Comparison of ENCODE assay signal across 9 mouse cellular contexts in the genomic region with DNA sequence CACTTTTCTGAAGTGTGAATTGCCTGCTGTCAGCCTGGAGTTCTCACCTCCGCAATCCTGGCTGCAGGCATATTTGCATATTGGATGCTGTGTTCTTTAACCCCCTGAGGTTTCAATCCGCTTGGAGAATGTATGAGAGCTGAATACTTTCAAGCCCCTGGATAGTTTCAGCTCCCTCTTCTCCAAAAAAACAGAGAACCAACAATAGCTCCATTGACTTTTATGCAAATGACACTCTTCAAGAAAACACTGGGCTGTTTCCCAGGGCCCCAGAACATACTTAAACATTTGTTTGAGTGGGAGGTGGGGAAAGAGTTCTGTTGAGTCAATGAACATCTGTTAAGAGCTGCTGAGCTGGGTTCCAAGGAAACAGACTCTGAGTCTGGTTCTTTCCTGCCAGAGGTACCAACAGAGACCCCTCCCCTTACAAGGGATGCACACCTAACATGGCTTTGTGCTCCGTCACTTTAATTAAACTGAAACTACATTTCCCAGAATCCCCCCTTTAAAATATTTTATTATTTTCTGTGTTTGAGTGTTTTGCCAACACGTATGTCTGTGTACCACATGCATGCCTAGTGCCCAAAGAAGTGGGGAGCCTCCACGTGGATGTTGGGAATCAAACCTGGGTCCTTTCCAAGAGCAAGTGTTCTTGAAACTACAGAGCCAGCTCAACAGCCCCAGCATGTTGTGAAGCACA. TPM values are rescaled to one million over a fixed set of nuclear protein-coding genes. Genes with fewer than 3 reads are reported as not detected.
DNase-seq lines count a peak whose midpoint lies in the region; ATAC-seq and TF ChIP-seq lines count a peak whose summit lies in the region.
"Had no signal": no experiment of that assay in that cellular context is flagged by ENCODE, and none has a peak within 500 bp of the region (broad histone marks: within the 10 kb centered on the region; RNA-seq: fewer than 3 reads in every experiment).

No protein-coding gene starts in this region.

- peaks cover 9% of the 10 kb centered on the region for H3K36me3 ChIP-seq in forebrain, embryonic 10.5 days (replicated peaks)
- no peaks in the 10 kb centered on the region for H3K36me3 ChIP-seq in midbrain, postnatal 0 days (ENCODE audit: insufficient read depth, low read length)

- intact Hi-C loops in heart, postnatal 25 days (cut with DNase I) = no loop called here

- peak; percentile 62 for ATAC-seq in midbrain, postnatal 0 days (ENCODE audit: low FRiP score)
- ATAC-seq in megakaryocyte-erythroid progenitor cell, adult 5-6 weeks (replicated peaks; ENCODE audit: low FRiP score, low TSS enrichment, poor library complexity, severe bottlenecking) = no peak
- no peak for ATAC-seq in erythroid progenitor cell, adult 5-6 weeks (replicated peaks; ENCODE audit: low FRiP score, poor library complexity, severe bottlenecking)

- H3K4me1 ChIP-seq in forebrain, embryonic 10.5 days = peaks cover 31% of the 10 kb centered on the region
- H3K4me1 ChIP-seq in midbrain, postnatal 0 days (ENCODE audit: insufficient read depth, low read length) = no peaks in the 10 kb centered on the region; the same call in 1 of the 2 replicates

- H3K9ac ChIP-seq in midbrain, postnatal 0 days (replicated peaks; ENCODE audit: low read length, poor library complexity, severe bottlenecking) = 0 out of 2 replicates have a peak overlapping the region, but pooled peaks have one; percentile 13
- H3K9ac ChIP-seq: lung, embryonic 14.5 days had no signal

- WGBS in forebrain, embryonic 10.5 days = 39% methylated on average over 5 of the region's 5 CpGs
- WGBS in midbrain, postnatal 0 days = 38% methylated on average over 5 of the region's 5 CpGs

- no peak overlapping the region for H3K4me2 ChIP-seq in midbrain, postnatal 0 days (ENCODE audit: low read depth, low read length, poor library complexity, severe bottlenecking)
- H3K4me2 ChIP-seq: lung, embryonic 14.5 days had no signal

- H3K4me3 ChIP-seq in forebrain, embryonic 10.5 days = no peak overlapping the region
- no peak overlapping the region for H3K4me3 ChIP-seq in layer of hippocampus, adult 2 months
- H3K4me3 ChIP-seq in midbrain, postnatal 0 days (ENCODE audit: low read depth, low read length) = no peak overlapping the region

- no peak for TF ChIP-seq CTCF in layer of hippocampus, adult 2 months (conservative IDR thresholded peaks at IDR 0.05)
- no peak for TF ChIP-seq CTCF in midbrain, postnatal 0 days (IDR thresholded peaks at IDR 0.05)

- peak overlapping the region; percentile 78 for H3K27ac ChIP-seq in forebrain, embryonic 10.5 days
- peak overlapping the region; percentile 74 for H3K27ac ChIP-seq in layer of hippocampus, adult 2 months
- H3K27ac ChIP-seq in midbrain, postnatal 0 days (ENCODE audit: low read depth, low read length) = peak overlapping the region; percentile 47

- H3K9me3 ChIP-seq in forebrain, embryonic 10.5 days = no peaks in the 10 kb centered on the region
- H3K9me3 ChIP-seq in midbrain, postnatal 0 days (ENCODE audit: low read length) = no peaks in the 10 kb centered on the region

- peak; percentile 33 for DNase-seq in heart, postnatal 4 days
- no peak for DNase-seq in heart, postnatal 25 days (ENCODE audit: low spot score)
- DNase-seq in forebrain, embryonic 10.5 days (ENCODE audit: extremely low spot score, low spot score) = peak; percentile 28
- peak; percentile 44 to 77 for DNase-seq in layer of hippocampus, adult 2 months (ENCODE audit: low spot score in 2 of 2)
- peak; percentile 74 for DNase-seq in midbrain, postnatal 0 days (ENCODE audit: low spot score)
- no peak for DNase-seq in thymus, postnatal 25 days
- DNase-seq: lung, embryonic 14.5 days had no signal

- no peaks in the 10 kb centered on the region for H3K27me3 ChIP-seq in forebrain, embryonic 10.5 days (ENCODE audit: poor library complexity, severe bottlenecking)
- no peaks in the 10 kb centered on the region for H3K27me3 ChIP-seq in midbrain, postnatal 0 days (ENCODE audit: insufficient read depth, low read length)

RNA-seq across cellular contexts. Expression of a gene that starts 5.9 kb away (rescaled TPM):
- 10 to 100 TPM; 26.9 to 27.0 TPM for total RNA-seq in heart, postnatal 4 days (2021)
- total RNA-seq in heart, postnatal 25 days (2021) = 10 to 100 TPM; 29.6 to 32.7 TPM
- polyA plus RNA-seq in forebrain, embryonic 10.5 days (2016; fragmentation: Nextera tagmentation; extraction: Ambion mirVana) = 65.4 and 67.8 TPM in 2 replicates
- total RNA-seq in layer of hippocampus, adult 2 months (2021) = 10 to 100 TPM; 29.3 to 30.4 TPM
- total RNA-seq in midbrain, postnatal 0 days (2014; rRNA removed) = 28.3 and 41.0 TPM in 2 replicates
- polyA plus RNA-seq in midbrain, postnatal 0 days (2015; fragmentation: Nextera tagmentation; extraction: Ambion mirVana) = 70.7 and 79.9 TPM in 2 replicates
- 18.1 and 27.4 TPM in 2 replicates for total RNA-seq in megakaryocyte-erythroid progenitor cell, adult 5-6 weeks (2014; fragmentation: Nextera tagmentation)
- 18.2 and 40.3 TPM in 2 replicates for total RNA-seq in megakaryocyte-erythroid progenitor cell, adult 5-6 weeks (2017)
- 1.8 TPM in 1 of 2 replicates, not detected in the other for total RNA-seq in erythroid progenitor cell, adult 5-6 weeks (2015; ENCODE audit: low replicate concordance)
- 18.2 TPM in 1 of 2 replicates, not detected in the other for total RNA-seq in erythroid progenitor cell, adult 5-6 weeks (2017; ENCODE audit: low replicate concordance)

RNA-seq across cellular contexts. Expression of a gene that starts 6.1 kb away (rescaled TPM):
- total RNA-seq in heart, postnatal 4 days (2021) = 1 to 10 TPM; 4.4 to 4.6 TPM
- under 1 TPM; 0.26 to 0.45 TPM for total RNA-seq in heart, postnatal 25 days (2021)
- 16.2 and 17.7 TPM in 2 replicates for polyA plus RNA-seq in forebrain, embryonic 10.5 days (2016; fragmentation: Nextera tagmentation; extraction: Ambion mirVana)
- 1 to 10 TPM; 1.2 to 1.3 TPM for total RNA-seq in layer of hippocampus, adult 2 months (2021)
- total RNA-seq in midbrain, postnatal 0 days (2014; rRNA removed) = 2.7 and 4.9 TPM in 2 replicates
- 1.4 TPM in 2 replicates for polyA plus RNA-seq in midbrain, postnatal 0 days (2015; fragmentation: Nextera tagmentation; extraction: Ambion mirVana)
- total RNA-seq in megakaryocyte-erythroid progenitor cell, adult 5-6 weeks (2014; fragmentation: Nextera tagmentation) = 29.6 and 35.0 TPM in 2 replicates
- 10.8 and 14.9 TPM in 2 replicates for total RNA-seq in megakaryocyte-erythroid progenitor cell, adult 5-6 weeks (2017)
- 80.0 and 122 TPM in 2 replicates for total RNA-seq in erythroid progenitor cell, adult 5-6 weeks (2015; ENCODE audit: low replicate concordance)
- 92.7 and 96.0 TPM in 2 replicates for total RNA-seq in erythroid progenitor cell, adult 5-6 weeks (2017; ENCODE audit: low replicate concordance)

RNA-seq across cellular contexts. Expression of a gene that starts 32.0 kb away (rescaled TPM):
- total RNA-seq in heart, postnatal 4 days (2021) = 10 to 100 TPM in 1 of 2 experiments, 1 to 10 TPM in 1; 9.2 to 10.7 TPM
- total RNA-seq in heart, postnatal 25 days (2021) = 10 to 100 TPM; 10.2 to 10.4 TPM
- polyA plus RNA-seq in forebrain, embryonic 10.5 days (2016; fragmentation: Nextera tagmentation; extraction: Ambion mirVana) = 6.3 and 7.1 TPM in 2 replicates
- total RNA-seq in layer of hippocampus, adult 2 months (2021) = 10 to 100 TPM; 31.4 to 31.8 TPM
- 40.5 and 46.0 TPM in 2 replicates for total RNA-seq in midbrain, postnatal 0 days (2014; rRNA removed)
- 15.7 and 18.1 TPM in 2 replicates for polyA plus RNA-seq in midbrain, postnatal 0 days (2015; fragmentation: Nextera tagmentation; extraction: Ambion mirVana)
- total RNA-seq in megakaryocyte-erythroid progenitor cell, adult 5-6 weeks (2014; fragmentation: Nextera tagmentation) = 0.15 TPM in 1 of 2 replicates, not detected in the other
- not detected in 2 replicates for total RNA-seq in megakaryocyte-erythroid progenitor cell, adult 5-6 weeks (2017)
- not detected in 2 replicates for total RNA-seq in erythroid progenitor cell, adult 5-6 weeks (2015; ENCODE audit: low replicate concordance)
- total RNA-seq in erythroid progenitor cell, adult 5-6 weeks (2017; ENCODE audit: low replicate concordance) = 0.45 TPM in 1 of 2 replicates, not detected in the other

RNA-seq across cellular contexts. Expression of a gene that starts 46.3 kb away (rescaled TPM):
- total RNA-seq in heart, postnatal 4 days (2021) = not detected
- total RNA-seq in heart, postnatal 25 days (2021) = not detected
- 3.8 and 6.1 TPM in 2 replicates for polyA plus RNA-seq in forebrain, embryonic 10.5 days (2016; fragmentation: Nextera tagmentation; extraction: Ambion mirVana)
- total RNA-seq in layer of hippocampus, adult 2 months (2021) = 1 to 10 TPM; 4.5 to 6.1 TPM
- 10.9 and 11.8 TPM in 2 replicates for total RNA-seq in midbrain, postnatal 0 days (2014; rRNA removed)
- 18.1 and 20.7 TPM in 2 replicates for polyA plus RNA-seq in midbrain, postnatal 0 days (2015; fragmentation: Nextera tagmentation; extraction: Ambion mirVana)
- not detected in 2 replicates for total RNA-seq in megakaryocyte-erythroid progenitor cell, adult 5-6 weeks (2014; fragmentation: Nextera tagmentation)
- not detected in 2 replicates for total RNA-seq in megakaryocyte-erythroid progenitor cell, adult 5-6 weeks (2017)
- not detected in 2 replicates for total RNA-seq in erythroid progenitor cell, adult 5-6 weeks (2015; ENCODE audit: low replicate concordance)
- not detected in 2 replicates for total RNA-seq in erythroid progenitor cell, adult 5-6 weeks (2017; ENCODE audit: low replicate concordance)

Comparison
In these comparisons a context has a peak if more than half of its experiments do, and no peak if none do; other contexts are left out.
1. DNase-seq: peak in heart, postnatal 4 days (single experiment), forebrain, embryonic 10.5 days (single experiment), layer of hippocampus, adult 2 months (2 of 2) and midbrain, postnatal 0 days (single experiment); none in heart, postnatal 25 days (single experiment) and thymus, postnatal 25 days (single experiment).
2. RNA of a gene that starts 32.0 kb away (total RNA-seq): 40.5 to 46.0 TPM in midbrain, postnatal 0 days, 31.4 to 31.8 TPM in layer of hippocampus, adult 2 months, 9.2 to 10.7 TPM in heart, postnatal 4 days and 10.2 to 10.4 TPM in heart, postnatal 25 days; 0.45 TPM in erythroid progenitor cell, adult 5-6 weeks and 0.15 TPM in megakaryocyte-erythroid progenitor cell, adult 5-6 weeks; every median in the first group is over 4 times any median in the second.
3. Peak in every context shown above with its lines, with median percentiles within 50 percentile points of each other: H3K27ac ChIP-seq.